Mouse (Mus musculus): ENCODE data around the gene Ifi202b.

DNA sequence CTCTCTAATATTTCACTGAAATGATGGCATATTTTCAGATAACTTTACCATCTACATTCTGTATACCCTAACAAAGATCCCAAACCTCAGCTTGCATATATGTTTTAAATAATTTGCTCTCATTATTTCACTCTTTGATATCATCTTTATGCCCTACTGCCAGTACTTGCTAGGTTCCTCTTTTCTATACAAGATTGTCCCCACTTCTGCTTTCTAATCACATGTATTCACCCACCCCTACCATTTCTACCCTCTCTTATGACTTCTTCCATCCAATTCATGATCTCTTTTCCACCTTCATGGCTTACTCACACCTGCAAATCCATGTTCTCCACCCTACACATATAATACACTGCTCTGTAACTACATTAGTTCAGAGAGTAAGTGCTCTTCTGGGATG, 4.9 kb downstream of the Ifi202b start:
- TF ChIP-seq CTCF (IDR thresholded peaks at IDR 0.05; ENCODE audit: low read depth) (no peak), EP300 (IDR thresholded peaks at IDR 0.05; ENCODE audit: low read depth) (no peak)

All from liver, postnatal 0 days (tissue).